In genomic region chr13:93072871-93073411, GRCm38 (mm10) we compare ENCODE assay signal across 9 mouse cellular contexts.
DNase-seq lines count a peak whose midpoint lies in the region; ATAC-seq and TF ChIP-seq lines count a peak whose summit lies in the region.
"Had no signal": no experiment of that assay in that cellular context is flagged by ENCODE, and none has a peak within 500 bp of the region (broad histone marks: within the 10 kb centered on the region; RNA-seq: fewer than 3 reads in every experiment).

No protein-coding gene starts in this region.

- no peak for TF ChIP-seq CTCF in midbrain, postnatal 0 days (IDR thresholded peaks at IDR 0.05)

- H3K4me3 ChIP-seq in hindbrain, embryonic 11.5 days (ENCODE audit: low read depth, low read length) = no peak overlapping the region
- no peak overlapping the region for H3K4me3 ChIP-seq in midbrain, postnatal 0 days (ENCODE audit: low read depth, low read length)
- no peak overlapping the region for H3K4me3 ChIP-seq in heart, embryonic 12.5 days
- H3K4me3 ChIP-seq: heart, embryonic 10.5 days; liver, embryonic 15.5 days had no signal

- peak; percentile 72 for ATAC-seq in hindbrain, embryonic 11.5 days (ENCODE audit: low FRiP score)
- peak; percentile 68 for ATAC-seq in midbrain, postnatal 0 days (ENCODE audit: low FRiP score)
- ATAC-seq in heart, embryonic 12.5 days (ENCODE audit: insufficient number of reproducible peaks, low FRiP score) = no peak

- DNase-seq in CD4-positive, CD25-positive, alpha-beta regulatory T cell, adult 2 months (ENCODE audit: low read depth, low spot score) = peak; percentile 64
- peak; percentile 26 for DNase-seq in WW6 (ENCODE audit: low read depth, low spot score)
- peak; percentile 33 for DNase-seq in hindbrain, embryonic 11.5 days (ENCODE audit: low spot score)
- DNase-seq in midbrain, postnatal 0 days (ENCODE audit: low spot score) = peak; percentile 30
- DNase-seq in gastrocnemius, adult 18-20 months (ENCODE audit: low spot score) = no peak
- no peak for DNase-seq in MN1 (ENCODE audit: low spot score)

- H3K27ac ChIP-seq in hindbrain, embryonic 11.5 days (ENCODE audit: low read depth, low read length) = no peak overlapping the region
- H3K27ac ChIP-seq in midbrain, postnatal 0 days (ENCODE audit: low read depth, low read length) = peak overlapping the region; percentile 57; the same call in 1 of the 2 replicates
- no peak overlapping the region for H3K27ac ChIP-seq in heart, embryonic 12.5 days (ENCODE audit: poor library complexity, severe bottlenecking)
- H3K27ac ChIP-seq: heart, embryonic 10.5 days; liver, embryonic 15.5 days had no signal

- no peaks in the 10 kb centered on the region for H3K4me1 ChIP-seq in hindbrain, embryonic 11.5 days (replicated peaks; ENCODE audit: control insufficient read depth, insufficient read depth, low read length)
- peaks cover 3% of the 10 kb centered on the region; the same call in 1 of the 2 replicates for H3K4me1 ChIP-seq in midbrain, postnatal 0 days (ENCODE audit: insufficient read depth, low read length)
- H3K4me1 ChIP-seq in heart, embryonic 12.5 days (replicated peaks) = peaks cover 10% of the 10 kb centered on the region; the same call in 1 of the 2 replicates
- H3K4me1 ChIP-seq: liver, embryonic 15.5 days had no signal

- no peaks in the 10 kb centered on the region for H3K27me3 ChIP-seq in hindbrain, embryonic 11.5 days (ENCODE audit: control insufficient read depth, insufficient read depth, low read length)
- no peaks in the 10 kb centered on the region for H3K27me3 ChIP-seq in midbrain, postnatal 0 days (ENCODE audit: insufficient read depth, low read length)
- H3K27me3 ChIP-seq in heart, embryonic 12.5 days (replicated peaks) = no peaks in the 10 kb centered on the region
- H3K27me3 ChIP-seq: liver, embryonic 15.5 days had no signal

- H3K4me2 ChIP-seq in hindbrain, embryonic 11.5 days (replicated peaks; ENCODE audit: low read depth, low read length) = no peak overlapping the region
- H3K4me2 ChIP-seq in midbrain, postnatal 0 days (ENCODE audit: low read depth, low read length, poor library complexity, severe bottlenecking) = peak overlapping the region; percentile 23
- H3K4me2 ChIP-seq in heart, embryonic 12.5 days = no peak overlapping the region
- H3K4me2 ChIP-seq: liver, embryonic 15.5 days had no signal

- no peak overlapping the region; the same call in 1 of the 2 replicates for H3K9ac ChIP-seq in hindbrain, embryonic 11.5 days (ENCODE audit: low read depth, low read length)
- H3K9ac ChIP-seq in midbrain, postnatal 0 days (replicated peaks; ENCODE audit: low read length, poor library complexity, severe bottlenecking) = no peak overlapping the region
- H3K9ac ChIP-seq in heart, embryonic 12.5 days = no peak overlapping the region
- H3K9ac ChIP-seq: liver, embryonic 15.5 days had no signal

- H3K36me3 ChIP-seq in hindbrain, embryonic 11.5 days (ENCODE audit: control insufficient read depth, insufficient read depth, low read length) = no peaks in the 10 kb centered on the region
- no peaks in the 10 kb centered on the region for H3K36me3 ChIP-seq in midbrain, postnatal 0 days (ENCODE audit: insufficient read depth, low read length)
- H3K36me3 ChIP-seq in heart, embryonic 12.5 days = peaks cover 12% of the 10 kb centered on the region; the same call in 1 of the 2 replicates
- H3K36me3 ChIP-seq: liver, embryonic 15.5 days had no signal

- no peaks in the 10 kb centered on the region for H3K9me3 ChIP-seq in hindbrain, embryonic 11.5 days (ENCODE audit: control insufficient read depth, low read length)
- 0 out of 2 replicates have a peak, but pooled peaks cover 3% of the 10 kb centered on the region for H3K9me3 ChIP-seq in midbrain, postnatal 0 days (ENCODE audit: low read length)
- H3K9me3 ChIP-seq in heart, embryonic 12.5 days (replicated peaks) = peaks cover 6% of the 10 kb centered on the region
- H3K9me3 ChIP-seq: heart, embryonic 10.5 days; liver, embryonic 15.5 days had no signal

- 13% methylated on average over 15 of the region's 15 CpGs for WGBS in hindbrain, embryonic 11.5 days
- WGBS in midbrain, postnatal 0 days = 13% methylated on average over 15 of the region's 15 CpGs
- 32% methylated on average over 15 of the region's 15 CpGs for WGBS in heart, embryonic 12.5 days

Comparison
In these comparisons a context has a peak if more than half of its experiments do, and no peak if none do; other contexts are left out.
1. DNase-seq: peak in CD4-positive, CD25-positive, alpha-beta regulatory T cell, adult 2 months (single experiment), WW6 (single experiment), hindbrain, embryonic 11.5 days (single experiment) and midbrain, postnatal 0 days (single experiment); none in gastrocnemius, adult 18-20 months (single experiment) and MN1 (single experiment).